Mouse (Mus musculus) cerebellum, adult 9-11 months (tissue): ENCODE measurements around the gene Lats2.
"Not testable (repeated sequence)": the region's sequence is repeated elsewhere in the genome, so short reads cannot be mapped to it uniquely, and the experiment has no call there.

Experiments used
- DNase-seq: peaks from one replicate; pipeline ENCODE4 v3.0.0; 2022

Lats2 gene

DNA sequence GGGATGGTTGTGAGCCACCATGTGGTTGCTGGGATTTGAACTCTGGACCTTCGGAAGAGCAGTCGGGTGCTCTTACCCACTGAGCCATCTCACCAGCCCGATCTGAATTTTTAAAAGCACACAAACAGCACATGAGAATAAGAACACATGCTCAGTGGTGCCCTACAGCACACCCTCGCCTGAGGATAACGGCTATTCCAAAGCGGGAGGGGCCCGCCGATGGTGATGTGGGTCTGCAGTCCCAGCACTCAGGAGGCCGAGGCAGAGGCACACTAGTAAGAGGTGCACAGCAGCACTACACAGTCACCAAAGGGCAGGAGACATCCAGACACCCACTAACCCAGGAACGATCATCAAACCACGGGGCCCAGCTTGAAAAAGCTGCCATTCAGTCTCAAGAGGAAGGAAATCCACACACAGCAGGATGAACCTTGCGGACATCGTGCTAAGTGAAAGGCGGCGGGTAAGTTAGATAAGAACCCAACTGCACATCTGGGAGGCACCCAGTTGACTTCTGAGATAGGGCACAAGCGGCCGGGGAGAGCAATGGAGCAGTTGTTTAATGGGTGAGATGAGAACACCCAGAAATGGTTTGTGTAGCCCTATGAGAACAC, 65.6 kb downstream of the Lats2 start:
- DNase-seq, result no peak

DNA sequence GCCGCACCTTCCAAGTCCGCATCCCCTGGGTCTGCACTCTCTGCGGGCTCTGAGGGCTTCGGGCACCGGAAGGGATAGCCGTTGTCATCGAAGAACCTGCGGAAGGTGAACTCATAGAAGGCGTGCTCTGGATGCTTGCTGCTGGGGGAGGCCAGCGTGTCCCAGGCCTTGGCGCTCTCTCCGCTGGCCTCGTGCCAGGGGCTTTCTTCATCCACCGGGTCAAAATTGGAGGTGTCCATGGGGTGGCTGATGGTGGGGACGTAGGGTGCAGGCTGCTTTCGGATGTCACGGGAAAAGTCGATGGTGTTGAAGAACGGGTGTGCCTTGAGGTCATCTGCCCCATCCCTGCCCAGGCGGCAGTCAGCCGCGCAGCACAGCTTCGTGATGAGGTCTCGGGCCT, 66.9 kb downstream of the Lats2 start:
- DNase-seq, result no peak

DNA sequence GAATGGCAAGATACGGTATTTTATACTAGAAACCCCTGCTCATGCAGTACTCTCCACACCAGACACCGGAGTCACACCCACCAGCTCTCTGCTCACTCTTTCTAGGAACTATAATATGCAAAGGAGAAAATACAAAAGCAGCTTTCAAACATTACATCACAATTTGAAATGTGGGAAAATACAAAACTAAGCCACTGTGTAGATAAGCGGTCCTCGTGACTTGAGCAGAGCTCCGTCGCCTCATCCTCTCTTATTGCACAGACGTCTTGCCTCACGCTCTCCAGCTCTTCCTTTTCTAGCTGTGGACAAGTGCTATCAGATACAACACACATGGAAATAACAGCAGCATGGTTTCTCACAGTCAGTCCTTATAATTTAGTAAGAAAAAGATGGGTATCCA, 67.5 kb downstream of the Lats2 start:
- DNase-seq, result no peak

DNA sequence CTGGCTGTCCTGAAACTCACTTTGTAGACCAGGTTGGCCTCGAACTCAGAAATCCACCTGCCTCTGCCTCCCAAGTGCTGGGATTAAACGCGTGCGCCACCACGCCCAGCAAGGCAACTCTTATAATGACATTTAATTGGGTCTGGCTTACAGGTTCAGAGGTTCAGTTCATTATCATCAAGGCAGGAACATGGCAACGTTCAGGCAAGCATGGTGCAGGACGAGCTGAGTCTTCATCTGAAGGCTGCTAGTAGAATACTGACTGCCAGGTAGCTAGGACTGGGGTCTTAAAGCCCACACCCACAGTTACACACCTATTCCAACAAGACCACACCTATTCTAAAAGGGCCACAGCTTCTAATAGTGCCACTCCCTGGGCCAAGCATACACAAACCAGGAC, 70.1 kb downstream of the Lats2 start:
- DNase-seq, result not testable (repeated sequence)

DNA sequence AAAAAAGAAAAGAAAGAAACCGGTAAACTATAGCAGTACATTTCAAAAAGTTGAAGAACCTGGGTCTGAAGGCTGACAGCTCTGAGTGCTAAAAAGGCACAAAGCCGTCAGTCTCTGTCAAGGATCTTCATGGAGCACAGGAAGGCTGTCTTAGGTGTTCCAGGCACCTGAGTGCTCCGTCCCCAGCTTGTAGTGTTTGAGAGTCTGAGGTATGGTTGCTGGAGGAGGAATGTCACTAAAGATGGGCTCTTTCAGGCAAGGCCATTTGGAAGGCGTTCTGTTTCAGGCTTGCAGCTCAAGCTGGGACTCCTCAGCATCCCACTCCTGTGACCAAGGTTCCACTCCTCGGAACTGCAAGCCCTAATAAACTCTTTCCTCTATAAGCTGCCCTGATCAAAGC, 70.7 kb downstream of the Lats2 start:
- DNase-seq, result no peak

DNA sequence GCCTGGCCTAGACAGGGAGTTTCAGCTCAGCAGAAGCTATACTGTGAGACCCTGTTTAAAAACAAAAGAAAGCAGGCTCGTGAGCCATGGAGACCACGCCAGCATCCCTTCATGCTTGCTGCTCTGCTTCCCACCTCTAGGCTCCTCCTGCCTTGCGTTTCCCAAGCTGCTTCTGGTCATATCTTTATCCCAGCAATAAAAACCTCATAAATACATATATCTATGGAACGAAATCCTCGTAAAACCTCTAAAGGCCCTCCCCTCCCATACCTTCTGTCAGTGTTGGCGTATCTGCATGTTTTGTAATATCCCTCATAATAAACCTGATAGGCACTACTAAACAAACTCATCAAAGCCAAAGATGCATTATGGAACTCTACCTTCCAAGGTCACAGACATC, 71.5 kb downstream of the Lats2 start:
- no peak for DNase-seq

DNA sequence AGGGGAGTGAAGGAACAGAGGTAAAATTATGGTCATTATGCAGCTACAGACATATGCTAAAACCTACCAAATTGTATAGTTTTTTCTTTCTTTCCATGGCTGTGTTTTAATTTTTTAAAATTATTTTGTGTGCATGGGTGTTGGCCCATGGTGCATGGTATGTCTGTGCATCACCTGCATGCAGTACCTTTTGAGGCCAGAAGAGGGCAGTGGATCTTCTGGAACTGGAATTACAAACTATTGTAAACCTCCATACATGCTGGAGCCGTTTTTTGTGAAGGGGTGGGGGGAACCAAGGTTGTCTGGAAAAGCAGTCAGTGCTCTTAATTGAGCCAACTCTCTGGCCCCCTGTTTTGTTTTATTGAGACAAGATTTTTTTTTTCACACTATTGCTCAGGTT, 73.6 kb downstream of the Lats2 start:
- DNase-seq, result peak; percentile 31

DNA sequence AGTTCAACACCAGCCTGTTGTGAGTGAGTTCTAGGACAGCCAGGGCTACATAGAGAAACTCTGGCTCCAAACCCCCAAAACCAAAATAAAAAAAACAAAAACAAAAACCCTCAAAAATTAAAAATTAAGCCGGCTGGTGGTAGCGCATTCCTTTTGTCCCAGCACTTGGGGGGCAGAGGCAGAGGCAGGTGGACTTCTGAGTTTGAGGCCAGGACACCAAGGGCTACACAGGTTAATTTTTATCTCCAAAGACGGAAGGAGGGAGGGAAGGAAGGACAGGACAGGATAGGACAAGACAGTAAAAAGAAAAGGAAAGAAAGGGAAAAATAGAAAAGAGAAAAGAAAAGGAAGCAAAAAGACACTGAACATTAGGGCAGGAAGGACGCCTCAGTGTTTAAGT, 75.4 kb downstream of the Lats2 start:
- DNase-seq, result no peak

DNA sequence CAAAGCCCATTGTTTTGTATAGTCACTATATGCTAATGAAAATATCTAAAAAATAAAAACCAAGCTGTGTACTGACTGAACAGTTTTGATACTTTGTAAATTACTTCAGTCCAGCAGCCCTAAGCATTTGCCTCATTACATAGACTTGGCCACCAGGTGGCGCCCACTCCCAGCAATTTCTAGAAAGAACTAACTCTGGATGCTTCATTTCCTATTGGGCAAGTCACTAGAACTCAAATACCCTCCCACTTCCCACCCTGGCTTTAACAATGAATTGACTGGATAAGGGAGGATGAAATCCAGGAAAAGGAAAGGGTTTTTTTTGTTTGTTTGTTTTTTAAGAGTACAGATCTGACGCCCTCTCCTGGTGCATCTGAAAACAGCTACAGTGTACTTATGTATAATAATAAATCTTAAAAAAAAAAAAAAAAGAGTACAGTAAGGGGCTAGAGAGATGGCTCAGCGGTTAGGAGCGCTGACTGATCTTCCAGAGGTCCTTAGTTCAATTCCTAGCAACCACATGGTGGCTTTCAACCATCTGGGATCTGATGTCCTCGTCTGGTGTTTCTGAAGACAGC, 78.1 kb downstream of the Lats2 start:
- DNase-seq, result peak; percentile 67

DNA sequence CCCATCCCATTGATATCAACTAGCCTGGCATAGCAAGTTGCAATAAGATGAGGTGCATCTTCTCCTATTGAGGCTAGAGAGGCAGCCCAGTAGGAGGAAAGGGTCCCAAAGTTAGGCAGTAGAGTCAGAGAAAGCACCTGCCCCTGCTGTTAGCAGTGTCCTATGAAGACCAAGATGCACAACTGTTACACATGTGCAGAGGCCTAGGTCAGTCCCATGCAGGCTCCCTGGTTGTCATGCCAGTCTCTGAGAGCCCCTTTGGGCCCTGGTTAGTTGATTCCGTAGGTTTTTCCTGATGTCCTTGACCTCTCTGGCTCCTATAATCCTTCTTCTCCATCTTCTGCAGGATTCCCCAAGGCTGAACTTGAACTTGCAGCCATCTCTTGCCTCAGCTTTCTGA, 78.7 kb downstream of the Lats2 start:
- DNase-seq, result no peak

DNA sequence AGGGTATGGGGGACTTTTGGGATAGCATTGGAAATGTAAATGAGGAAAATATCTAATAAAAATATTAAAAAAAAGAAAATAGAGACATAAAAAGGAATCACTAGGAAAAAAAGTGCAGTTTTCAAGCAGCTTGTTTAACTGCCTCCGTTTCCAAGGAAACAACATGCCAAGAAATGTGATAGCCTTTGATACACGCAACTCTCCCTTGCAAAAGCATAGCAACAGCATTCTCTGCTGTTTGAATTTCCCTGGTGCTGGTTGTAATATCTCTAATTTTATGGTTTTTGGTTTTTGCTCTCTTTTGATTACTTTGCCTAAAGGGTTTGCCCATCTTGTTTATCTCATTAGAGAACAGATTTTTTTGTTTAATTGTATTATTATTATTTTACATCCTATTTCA, 82.7 kb downstream of the Lats2 start:
- DNase-seq, result no peak

DNA sequence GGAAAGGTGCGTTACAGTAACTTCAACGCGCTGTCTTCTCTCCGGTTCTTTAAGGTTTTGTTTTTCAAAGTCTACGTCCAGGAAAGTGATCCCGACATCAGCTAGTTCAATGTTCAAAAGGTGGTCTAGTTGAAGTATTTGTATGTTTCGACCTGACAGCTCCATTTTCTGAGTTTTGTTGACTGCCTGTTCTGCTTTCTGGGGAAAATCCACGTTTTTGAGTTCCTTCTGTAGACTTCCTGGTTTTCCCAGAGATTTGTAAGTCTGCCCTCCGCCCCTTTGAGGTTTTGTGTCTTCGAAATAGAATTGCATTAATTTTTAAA, 92.6 kb downstream of the Lats2 start:
- DNase-seq, result no peak

DNA sequence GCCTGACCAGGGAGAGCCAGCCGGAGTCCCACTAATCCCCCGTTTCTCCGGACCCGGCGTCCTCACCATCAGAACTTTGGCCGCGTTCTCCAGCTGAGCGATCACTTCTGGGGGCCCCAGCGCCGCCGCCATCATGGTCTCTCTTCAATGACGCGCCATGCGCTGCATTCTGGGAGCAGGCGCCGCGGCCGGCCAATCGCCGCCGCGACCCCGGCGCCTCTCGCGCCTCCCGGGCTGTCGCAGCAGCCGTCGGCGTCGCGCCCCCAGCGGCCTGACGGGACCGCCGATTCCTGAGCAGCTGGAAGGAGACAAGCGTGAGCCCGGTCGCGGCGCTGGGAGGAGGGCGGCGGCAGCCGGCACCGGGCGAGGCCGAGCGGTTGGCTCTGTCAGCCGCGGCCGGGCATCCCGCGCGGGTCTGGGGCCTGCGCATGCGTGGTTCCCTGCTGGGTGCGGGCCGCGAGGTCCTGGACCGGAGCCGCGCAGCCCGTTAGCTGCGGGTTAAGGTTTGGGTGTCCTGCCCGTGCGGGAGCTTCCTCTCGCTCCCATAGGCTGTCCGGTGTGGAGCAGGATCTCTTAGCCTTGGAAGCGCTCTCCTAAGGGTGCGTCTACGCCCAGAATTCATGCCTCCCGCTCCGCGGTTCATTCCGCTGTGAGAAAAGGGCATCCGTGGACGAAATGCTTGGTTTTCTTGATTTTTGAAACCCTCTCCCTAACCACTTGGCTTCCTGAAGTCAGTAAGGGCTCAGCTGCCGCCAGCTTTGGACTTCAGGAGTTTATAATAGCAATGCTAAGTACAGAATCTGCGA, 93.2 kb downstream of the Lats2 start, which contains the start of gene Xpo4:
Xpo4 (minus strand) TSS at position 609 of the 806 bp plus-strand sequence.
- peak; percentile 86 for DNase-seq

DNA sequence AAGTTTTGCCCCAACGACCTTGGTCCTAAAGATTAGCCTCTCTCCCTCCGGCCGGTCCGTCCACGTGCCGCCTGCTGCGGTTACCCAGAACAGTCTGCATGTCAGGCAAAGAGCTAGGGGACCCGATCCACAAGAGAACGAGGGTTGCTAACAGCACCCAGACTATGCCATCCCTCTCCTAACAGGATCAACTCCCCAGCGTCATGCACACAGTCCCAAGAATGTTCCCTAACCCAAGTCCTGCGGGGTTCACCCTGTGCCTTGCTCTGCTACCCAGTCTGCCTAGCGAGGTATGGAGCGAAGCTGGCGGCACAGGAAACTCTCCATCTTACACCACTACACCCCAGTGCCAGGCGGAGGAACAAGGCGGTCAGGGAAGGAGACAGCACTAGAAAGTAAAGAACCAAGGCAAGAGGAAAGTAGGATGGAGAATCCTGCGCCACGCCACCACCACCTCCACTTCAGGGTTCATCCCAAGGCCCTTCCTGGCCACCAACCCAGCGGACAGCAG, 93.8 kb downstream of the Lats2 start:
- no peak for DNase-seq

DNA sequence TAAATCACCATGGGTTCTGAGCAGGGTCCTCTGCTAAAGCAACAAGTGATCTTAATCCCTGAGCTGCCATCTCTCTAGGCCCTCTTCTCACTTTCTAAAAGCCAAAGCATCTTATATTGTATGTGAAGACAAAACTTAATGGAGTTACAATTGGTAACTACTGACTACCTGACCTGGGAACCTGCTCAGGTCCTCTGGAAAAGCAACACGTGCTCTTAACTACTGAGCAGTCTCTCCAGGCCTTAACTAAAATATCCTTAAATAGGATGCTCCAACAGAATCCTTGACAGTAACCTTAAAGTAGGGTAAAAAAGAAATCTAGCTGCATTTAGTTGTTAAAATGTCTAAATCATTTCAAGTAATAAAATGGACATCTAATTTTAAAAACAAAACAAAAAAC, 94.6 kb downstream of the Lats2 start:
- DNase-seq, result no peak

DNA sequence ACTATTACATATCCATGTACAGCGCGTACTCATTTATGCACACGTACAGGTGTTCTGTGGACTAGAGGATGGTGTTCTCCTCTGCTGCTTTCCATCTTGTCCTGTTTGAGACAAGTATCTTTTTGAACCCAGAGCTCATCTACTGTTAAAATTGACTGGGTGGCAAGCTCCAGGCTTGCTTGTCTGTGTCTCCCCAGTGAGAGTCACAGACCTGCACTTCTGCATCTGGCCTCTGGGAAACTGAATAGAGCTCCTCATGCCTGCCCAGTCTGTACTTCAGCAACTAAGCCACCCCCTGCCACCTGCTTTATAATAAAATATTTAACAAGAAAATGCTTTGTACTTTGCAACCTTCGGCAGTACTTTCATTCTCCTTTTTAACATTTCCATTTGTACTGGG, 99.9 kb downstream of the Lats2 start:
- DNase-seq, result no peak

DNA sequence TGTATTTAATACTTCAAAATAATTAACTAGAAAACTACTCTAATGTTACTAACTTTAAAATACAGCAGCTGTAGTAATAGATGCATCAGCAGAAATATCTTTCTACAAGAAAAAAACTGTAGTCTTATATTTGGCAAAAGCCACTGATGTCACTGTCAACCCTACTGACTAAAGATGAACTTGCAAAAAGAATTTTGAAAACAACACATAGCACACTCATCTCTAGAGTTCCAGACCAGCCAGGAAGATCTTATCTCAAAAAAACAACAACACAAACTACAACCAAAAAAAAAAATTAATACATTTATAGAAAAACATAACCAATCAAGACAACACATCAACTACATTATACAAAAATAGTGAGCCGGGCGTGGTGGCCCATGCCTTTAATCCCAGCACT, 100.7 kb downstream of the Lats2 start:
- DNase-seq, result no peak

DNA sequence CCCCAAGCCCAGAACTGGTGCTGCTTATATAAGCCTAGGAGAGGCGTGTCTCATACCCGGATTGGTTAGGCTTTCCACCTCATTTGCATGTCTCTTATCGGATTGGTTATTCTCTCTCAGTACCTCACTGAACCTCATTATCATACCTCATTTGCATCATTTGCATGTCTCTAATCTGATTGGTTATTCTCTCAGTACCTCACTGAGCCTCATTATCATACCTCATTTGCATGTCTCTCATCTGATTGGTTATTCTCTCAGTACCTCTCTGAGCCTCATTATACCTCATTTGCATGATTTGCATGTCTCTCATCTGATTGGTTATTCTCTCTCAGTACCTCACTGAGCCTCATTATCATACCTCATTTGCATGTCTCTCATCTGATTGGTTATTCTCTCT, 101.7 kb downstream of the Lats2 start:
- DNase-seq, result not testable (repeated sequence)

DNA sequence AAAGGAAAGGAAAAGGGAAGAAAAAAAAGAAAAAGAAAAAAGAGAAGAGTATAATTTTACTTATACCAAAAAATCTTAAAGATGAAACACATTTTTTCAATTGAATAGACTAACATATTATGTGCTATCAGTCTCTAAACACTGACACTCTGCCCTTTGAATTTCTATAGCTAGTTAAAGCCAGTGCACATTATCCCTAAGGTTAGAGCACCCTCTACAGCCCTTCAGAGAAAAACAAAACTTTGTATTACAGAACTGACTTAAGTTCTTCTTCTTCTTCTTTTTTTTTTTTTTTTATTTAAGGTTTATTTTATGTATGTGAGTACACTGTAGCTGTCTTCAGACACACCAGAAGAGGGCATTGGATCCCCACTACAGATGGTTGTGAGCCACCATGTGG, 108.7 kb downstream of the Lats2 start:
- DNase-seq, result no peak

DNA sequence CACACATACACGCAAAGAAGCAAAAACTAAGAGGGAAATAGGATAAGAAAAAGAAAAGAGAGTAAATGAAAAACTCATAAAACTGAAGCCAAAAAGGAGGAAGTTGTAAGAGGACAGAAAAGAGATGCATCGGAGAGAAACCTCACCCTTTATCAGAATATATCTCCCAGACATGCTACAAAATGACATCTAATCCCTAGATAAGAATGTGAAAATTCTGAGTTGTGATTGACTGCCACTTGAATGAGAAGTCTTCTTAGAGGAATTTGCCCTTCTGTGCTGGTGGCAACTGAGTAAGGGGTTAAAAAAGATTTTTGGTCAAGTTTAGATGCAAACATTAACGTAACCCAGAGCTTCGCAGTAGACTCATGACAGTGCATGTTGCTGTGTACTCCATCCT, 112.0 kb downstream of the Lats2 start:
- DNase-seq, result no peak
